Mouse (Mus musculus) liver, adult 2 months (tissue): Measurements from ENCODE around the gene Calm1.

ENCODE experiments used
- CTCF ChIP-seq: fragments of 200-500 bp; IDR thresholded peaks from 2 replicates; pipeline ENCODE4 v1.5.1; 2011; ENCODE audit warnings: low read depth, low read length, control low read depth
- POLR2A ChIP-seq: fragments of 200-500 bp; IDR thresholded peaks from 2 replicates; pipeline ENCODE4 v1.6.1; 2011; ENCODE audit warnings: low read length, control low read depth; ENCODE audit not compliant: insufficient read depth; ENCODE audit errors: extremely low read depth

DNA sequence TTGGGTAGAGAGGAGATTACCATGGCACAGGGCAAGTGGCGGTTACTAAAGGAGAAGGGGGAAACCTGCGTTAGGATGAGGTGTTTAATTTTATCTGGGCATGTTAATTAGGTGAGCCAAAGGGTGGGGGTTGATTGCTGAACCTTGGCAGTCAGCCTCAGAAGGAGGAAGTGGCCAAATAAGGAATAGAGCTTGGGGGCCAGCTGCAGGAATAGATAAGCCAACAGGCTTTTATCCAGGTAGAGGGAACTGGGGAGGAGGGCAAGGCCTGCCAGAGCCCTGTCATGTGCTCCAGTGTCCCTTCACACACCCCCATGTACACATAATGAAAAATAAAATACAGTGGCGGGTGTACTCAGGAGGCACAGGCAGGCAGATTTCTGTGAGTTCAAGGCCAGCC is 13.2 kb downstream of the Calm1 start:
- TF ChIP-seq CTCF (no peak), POLR2A (no peak)
